Mouse (Mus musculus) liver, adult 2 months (tissue): ENCODE results near the gene Fgfbp3. TPM values are rescaled to one million over a fixed set of nuclear protein-coding genes. Genes with fewer than 3 reads are reported as not detected.

Experiments used
- DNase-seq: peaks from one replicate; pipeline ENCODE4 v3.0.0-alpha.2; 2011; ENCODE audit warnings: low read depth, low spot score; ENCODE audit errors: extremely low read depth
- H3K27ac ChIP-seq: fragments of 200-500 bp; replicated peaks from 2 replicates; pipeline ENCODE4 v1.5.1; 2012; ENCODE audit warnings: low read depth, mild to moderate bottlenecking, control low read depth, inconsistent platforms, low read length; ENCODE audit not compliant: insufficient read depth
- H3K27me3 ChIP-seq: fragments of 200-500 bp; 2 replicates; pipeline ENCODE4 v1.6.1; 2012; ENCODE audit warnings: mild to moderate bottlenecking, moderate library complexity, low read length, inconsistent platforms; ENCODE audit not compliant: control insufficient read depth, insufficient read depth
- H3K36me3 ChIP-seq: fragments of 200-500 bp; 2 replicates; pipeline ENCODE4 v1.6.1; 2012; ENCODE audit warnings: low read length, inconsistent platforms; ENCODE audit not compliant: control insufficient read depth, insufficient read depth
- H3K4me1 ChIP-seq: fragments of 200-500 bp; 2 replicates; pipeline ENCODE4 v1.6.1; 2011; ENCODE audit warnings: low read length; ENCODE audit not compliant: control insufficient read depth, insufficient read depth
- H3K4me3 ChIP-seq: fragments of 200-500 bp; 2 replicates; pipeline ENCODE4 v1.5.1; 2011; ENCODE audit warnings: low read depth, mild to moderate bottlenecking, control low read depth, low read length, moderate library complexity; ENCODE audit not compliant: insufficient read depth
- H3K79me2 ChIP-seq: fragments of 200-500 bp; 2 replicates; pipeline ENCODE4 v1.6.1; 2012; ENCODE audit warnings: inconsistent platforms, mild to moderate bottlenecking, low read length, moderate library complexity; ENCODE audit not compliant: control insufficient read depth, insufficient read depth
- H3K9ac ChIP-seq: fragments of 200-500 bp; 2 replicates; pipeline ENCODE4 v1.6.1; 2012; ENCODE audit warnings: low read depth, mild to moderate bottlenecking, control low read depth, inconsistent platforms, low read length
- CTCF ChIP-seq: fragments of 200-500 bp; IDR thresholded peaks from 2 replicates; pipeline ENCODE4 v1.5.1; 2011; ENCODE audit warnings: low read depth, low read length, control low read depth
- POLR2A ChIP-seq: fragments of 200-500 bp; IDR thresholded peaks from 2 replicates; pipeline ENCODE4 v1.6.1; 2011; ENCODE audit warnings: low read length, control low read depth; ENCODE audit not compliant: insufficient read depth; ENCODE audit errors: extremely low read depth
- WGBS: fragments of 180-500 bp; shearing (Covaris S2); methylation state at CpG from one replicate; pipeline ENCODE4 v1.1.7; 2018; 5-methylcytosine and 5-hydroxymethylcytosine counted together
- polyA plus RNA-seq: library from polyadenylated mRNA; depleted of rRNA; stranded (reverse); fragments of >200 nt; gene quantifications from 2 replicates; pipeline ENCODE4 v1.2.3, GENCODE M21; 2012
- total RNA-seq: library from RNA; depleted of rRNA; stranded (reverse); fragments of >200 nt; gene quantifications from 2 replicates; pipeline ENCODE4 v1.2.3, GENCODE M21; 2014

Gene Fgfbp3
- total and polyA plus RNA-seq, 2 experiments: 0.09 to 0.56 TPM

- no peaks in the 10 kb centered on the region; the same call in 1 of the 2 replicates for H3K36me3 ChIP-seq
- H3K4me1 ChIP-seq: peaks cover 5% of the 10 kb centered on the region; the same call in 1 of the 2 replicates
- peak overlapping the region; percentile 97 for H3K4me3 ChIP-seq
- WGBS: under 1% methylated on average over 26 of the region's 26 CpGs
- no peaks in the 10 kb centered on the region for H3K27me3 ChIP-seq
- H3K9ac ChIP-seq: peak overlapping the region; percentile 99
- H3K27ac ChIP-seq: peak overlapping the region; percentile 94
- no peak for DNase-seq
- TF ChIP-seq CTCF (no peak), POLR2A (no peak)
- peaks cover 13% of the 10 kb centered on the region; the same call in 1 of the 2 replicates for H3K79me2 ChIP-seq
Measured at GRCm38 (mm10) chr19:36926553-36927236, 7.3 kb upstream of the Fgfbp3 start.

- WGBS: under 1% methylated on average over 98 of the region's 98 CpGs
- TF ChIP-seq CTCF: no peak
- peak; percentile 91 for TF ChIP-seq POLR2A
- peaks cover 11% of the 10 kb centered on the region; the same call in 1 of the 2 replicates for H3K79me2 ChIP-seq
- peak; percentile 69 for DNase-seq
- H3K4me1 ChIP-seq: peaks cover 5% of the 10 kb centered on the region; the same call in 1 of the 2 replicates
- peak within 1 kb of the TSS; percentile 99 for H3K9ac ChIP-seq
- no peaks in the 10 kb centered on the region for H3K27me3 ChIP-seq
- H3K36me3 ChIP-seq: no peaks in the 10 kb centered on the region; the same call in 1 of the 2 replicates
- H3K27ac ChIP-seq: peak within 1 kb of the TSS; percentile 94
- H3K4me3 ChIP-seq: peak within 1 kb of the TSS; percentile 97
Measured at GRCm38 (mm10) chr19:36925671-36926552, 6.5 kb upstream of the Fgfbp3 start, which contains the start of gene Btaf1. Gene Btaf1, plus strand, starts transcription at chr19:36926079.

GRCm38 (mm10) chr19:36922936-36923335 is 3.5 kb upstream of the Fgfbp3 start:
- 74% methylated on average over 3 of the region's 3 CpGs for WGBS
- no peaks in the 10 kb centered on the region for H3K36me3 ChIP-seq
- H3K4me1 ChIP-seq: peaks cover 5% of the 10 kb centered on the region; the same call in 1 of the 2 replicates
- TF ChIP-seq CTCF (no peak), POLR2A (no peak)
- H3K27me3 ChIP-seq: no peaks in the 10 kb centered on the region
- H3K27ac ChIP-seq: no peak overlapping the region
- no peaks in the 10 kb centered on the region; the same call in 1 of the 2 replicates for H3K79me2 ChIP-seq
- DNase-seq: no peak
- H3K4me3 ChIP-seq: no peak overlapping the region
- H3K9ac ChIP-seq: no peak overlapping the region

- peak; percentile 37 for DNase-seq
- no peaks in the 10 kb centered on the region for H3K27me3 ChIP-seq
- H3K36me3 ChIP-seq: no peaks in the 10 kb centered on the region
- no peaks in the 10 kb centered on the region; the same call in 1 of the 2 replicates for H3K79me2 ChIP-seq
- H3K4me1 ChIP-seq: peaks cover 3% of the 10 kb centered on the region; the same call in 1 of the 2 replicates
- 19% methylated on average over 2 of the region's 2 CpGs for WGBS
- no peak overlapping the region for H3K27ac ChIP-seq
- no peak overlapping the region for H3K9ac ChIP-seq
- H3K4me3 ChIP-seq: no peak overlapping the region
- TF ChIP-seq POLR2A (no peak), CTCF (peak; percentile 35)
Measured at GRCm38 (mm10) chr19:36922015-36922414, 2.6 kb upstream of the Fgfbp3 start.

GRCm38 (mm10) chr19:36918441-36919301 is 744 bp downstream of the Fgfbp3 start:
- Histone ChIP-seq H3K36me3 (no peaks in the 10 kb centered on the region), H3K27me3 (no peaks in the 10 kb centered on the region), H3K27ac (no peak overlapping the region; the same call in 1 of the 2 replicates), H3K4me1 (no peaks in the 10 kb centered on the region), H3K4me3 (peak overlapping the region; percentile 76), H3K9ac (peak overlapping the region; percentile 77), H3K79me2 (no peaks in the 10 kb centered on the region)
- WGBS: under 1% methylated on average over 85 of the region's 85 CpGs
- TF ChIP-seq POLR2A (0 out of 2 replicates have a peak, but pooled peaks have one; percentile 21), CTCF (peak; percentile 45)
- peak; percentile 58 for DNase-seq
